Mouse (Mus musculus): ENCODE measurements around the gene Lamp2. TPM values are rescaled to one million over a fixed set of nuclear protein-coding genes. Genes with fewer than 3 reads are reported as not detected.
"Not testable (repeated sequence)": the region's sequence is repeated elsewhere in the genome, so short reads cannot be mapped to it uniquely, and the experiment has no call there.

Lamp2 gene
- polyA plus RNA-seq (2015; fragmentation: Nextera tagmentation; extraction: Ambion mirVana), result 182 and 184 TPM in 2 replicates

- Histone ChIP-seq H3K9me3 (replicated peaks; ENCODE audit: control insufficient read depth, low read length) (no peaks in the 10 kb centered on the region), H3K36me3 (ENCODE audit: control insufficient read depth, insufficient read depth, low read length) (no peaks in the 10 kb centered on the region), H3K4me3 (replicated peaks; ENCODE audit: low read length) (peak within 1 kb of the TSS; percentile 63), H3K4me1 (ENCODE audit: control insufficient read depth, insufficient read depth, low read length) (peaks cover 2% of the 10 kb centered on the region; the same call in 1 of the 2 replicates), H3K27ac (ENCODE audit: low read length) (peak within 1 kb of the TSS; percentile 84), H3K9ac (ENCODE audit: low read length) (peak within 1 kb of the TSS; percentile 81), H3K4me2 (ENCODE audit: low read depth, low read length) (peak within 1 kb of the TSS; percentile 55), H3K27me3 (ENCODE audit: control insufficient read depth, insufficient read depth, low read length) (no peaks in the 10 kb centered on the region)
- ATAC-seq (ENCODE audit: insufficient read depth, low FRiP score), result peak; percentile 96
- 13% methylated on average over 43 of the region's 47 CpGs for WGBS
Observed at GRCm38 (mm10) chrX:38455890-38456634, at the start of gene Lamp2. Gene Lamp2, minus strand, starts transcription at chrX:38456454.

- no peaks in the 10 kb centered on the region for H3K9me3 ChIP-seq (replicated peaks; ENCODE audit: control insufficient read depth, low read length)
- H3K36me3 ChIP-seq (ENCODE audit: control insufficient read depth, insufficient read depth, low read length), result no peaks in the 10 kb centered on the region
- no peak overlapping the region for H3K27ac ChIP-seq (ENCODE audit: low read length)
- no peak overlapping the region for H3K4me2 ChIP-seq (ENCODE audit: low read depth, low read length)
- H3K4me1 ChIP-seq (ENCODE audit: control insufficient read depth, insufficient read depth, low read length), result no peaks in the 10 kb centered on the region
- no peak overlapping the region for H3K9ac ChIP-seq (ENCODE audit: low read length)
- ATAC-seq (ENCODE audit: insufficient read depth, low FRiP score), result no peak
- H3K27me3 ChIP-seq (ENCODE audit: control insufficient read depth, insufficient read depth, low read length), result no peaks in the 10 kb centered on the region
- WGBS, result 79% methylated on average over 14 of the region's 14 CpGs
- no peak overlapping the region for H3K4me3 ChIP-seq (replicated peaks; ENCODE audit: low read length)
Observed at GRCm38 (mm10) chrX:38504846-38505245, 48.6 kb upstream of the Lamp2 start.

- not testable (repeated sequence) for ATAC-seq (ENCODE audit: insufficient read depth, low FRiP score); H3K4me3 ChIP-seq (replicated peaks; ENCODE audit: low read length); H3K9ac ChIP-seq (ENCODE audit: low read length); H3K9me3 ChIP-seq (replicated peaks; ENCODE audit: control insufficient read depth, low read length); H3K4me1 ChIP-seq (ENCODE audit: control insufficient read depth, insufficient read depth, low read length); H3K36me3 ChIP-seq (ENCODE audit: control insufficient read depth, insufficient read depth, low read length); H3K27me3 ChIP-seq (ENCODE audit: control insufficient read depth, insufficient read depth, low read length); H3K4me2 ChIP-seq (ENCODE audit: low read depth, low read length); H3K27ac ChIP-seq (ENCODE audit: low read length)
- 59% methylated on average over 5 of the region's 5 CpGs for WGBS
Observed at GRCm38 (mm10) chrX:38502182-38502581, 45.9 kb upstream of the Lamp2 start.

- H3K4me1 ChIP-seq (ENCODE audit: control insufficient read depth, insufficient read depth, low read length); H3K27me3 ChIP-seq (ENCODE audit: control insufficient read depth, insufficient read depth, low read length); H3K4me3 ChIP-seq (replicated peaks; ENCODE audit: low read length); H3K9ac ChIP-seq (ENCODE audit: low read length); H3K9me3 ChIP-seq (replicated peaks; ENCODE audit: control insufficient read depth, low read length); H3K36me3 ChIP-seq (ENCODE audit: control insufficient read depth, insufficient read depth, low read length); H3K27ac ChIP-seq (ENCODE audit: low read length); ATAC-seq (ENCODE audit: insufficient read depth, low FRiP score): not testable (repeated sequence)
- 23% methylated on average over 20 of the region's 20 CpGs for WGBS
- peak overlapping the region; percentile 34 for H3K4me2 ChIP-seq (ENCODE audit: low read depth, low read length)
Observed at GRCm38 (mm10) chrX:38485464-38485863, 29.2 kb upstream of the Lamp2 start.

- no peaks in the 10 kb centered on the region for H3K36me3 ChIP-seq (ENCODE audit: control insufficient read depth, insufficient read depth, low read length)
- no peak for ATAC-seq (ENCODE audit: insufficient read depth, low FRiP score)
- no peak overlapping the region for H3K4me2 ChIP-seq (ENCODE audit: low read depth, low read length)
- WGBS, result 52% methylated on average over 1 of the region's 1 CpGs
- no peak overlapping the region for H3K27ac ChIP-seq (ENCODE audit: low read length)
- no peaks in the 10 kb centered on the region for H3K27me3 ChIP-seq (ENCODE audit: control insufficient read depth, insufficient read depth, low read length)
- H3K4me3 ChIP-seq (replicated peaks; ENCODE audit: low read length), result no peak overlapping the region
- H3K4me1 ChIP-seq (ENCODE audit: control insufficient read depth, insufficient read depth, low read length), result no peaks in the 10 kb centered on the region; the same call in 1 of the 2 replicates
- no peak overlapping the region for H3K9ac ChIP-seq (ENCODE audit: low read length)
- no peaks in the 10 kb centered on the region for H3K9me3 ChIP-seq (replicated peaks; ENCODE audit: control insufficient read depth, low read length)
Observed at GRCm38 (mm10) chrX:38478583-38478982, 22.3 kb upstream of the Lamp2 start.

- peak overlapping the region; percentile 71 for H3K9ac ChIP-seq (ENCODE audit: low read length)
- peak overlapping the region; percentile 48 for H3K4me2 ChIP-seq (ENCODE audit: low read depth, low read length)
- peak overlapping the region; percentile 46 for H3K4me3 ChIP-seq (replicated peaks; ENCODE audit: low read length)
- no peaks in the 10 kb centered on the region for H3K9me3 ChIP-seq (replicated peaks; ENCODE audit: control insufficient read depth, low read length)
- H3K36me3 ChIP-seq (ENCODE audit: control insufficient read depth, insufficient read depth, low read length), result no peaks in the 10 kb centered on the region
- no peaks in the 10 kb centered on the region; the same call in 1 of the 2 replicates for H3K4me1 ChIP-seq (ENCODE audit: control insufficient read depth, insufficient read depth, low read length)
- peak; percentile 99 for ATAC-seq (ENCODE audit: insufficient read depth, low FRiP score)
- peak overlapping the region; percentile 95 for H3K27ac ChIP-seq (ENCODE audit: low read length)
- WGBS, result 11% methylated on average over 32 of the region's 32 CpGs
- H3K27me3 ChIP-seq (ENCODE audit: control insufficient read depth, insufficient read depth, low read length), result no peaks in the 10 kb centered on the region
Observed at GRCm38 (mm10) chrX:38473537-38474299, 17.5 kb upstream of the Lamp2 start.

GRCm38 (mm10) chrX:38473164-38473536 lies 16.9 kb upstream of the Lamp2 start:
- peak; percentile 45; the same call in 1 of the 2 replicates for ATAC-seq (ENCODE audit: insufficient read depth, low FRiP score)
- Histone ChIP-seq H3K36me3 (ENCODE audit: control insufficient read depth, insufficient read depth, low read length) (no peaks in the 10 kb centered on the region), H3K4me2 (ENCODE audit: low read depth, low read length) (peak overlapping the region; percentile 48), H3K9me3 (replicated peaks; ENCODE audit: control insufficient read depth, low read length) (no peaks in the 10 kb centered on the region), H3K4me1 (ENCODE audit: control insufficient read depth, insufficient read depth, low read length) (no peaks in the 10 kb centered on the region; the same call in 1 of the 2 replicates), H3K27ac (ENCODE audit: low read length) (peak overlapping the region; percentile 41; the same call in 1 of the 2 replicates), H3K4me3 (replicated peaks; ENCODE audit: low read length) (peak overlapping the region; percentile 46), H3K27me3 (ENCODE audit: control insufficient read depth, insufficient read depth, low read length) (no peaks in the 10 kb centered on the region), H3K9ac (ENCODE audit: low read length) (no peak overlapping the region)
- WGBS, result 16% methylated on average over 10 of the region's 10 CpGs

- Histone ChIP-seq H3K27me3 (ENCODE audit: control insufficient read depth, insufficient read depth, low read length) (no peaks in the 10 kb centered on the region), H3K4me3 (replicated peaks; ENCODE audit: low read length) (no peak overlapping the region), H3K9ac (ENCODE audit: low read length) (no peak overlapping the region), H3K9me3 (replicated peaks; ENCODE audit: control insufficient read depth, low read length) (no peaks in the 10 kb centered on the region), H3K4me1 (ENCODE audit: control insufficient read depth, insufficient read depth, low read length) (no peaks in the 10 kb centered on the region), H3K36me3 (ENCODE audit: control insufficient read depth, insufficient read depth, low read length) (no peaks in the 10 kb centered on the region), H3K27ac (ENCODE audit: low read length) (no peak overlapping the region), H3K4me2 (ENCODE audit: low read depth, low read length) (no peak overlapping the region)
- no peak for ATAC-seq (ENCODE audit: insufficient read depth, low FRiP score)
Observed at GRCm38 (mm10) chrX:38466236-38466635, 10.0 kb upstream of the Lamp2 start.

GRCm38 (mm10) chrX:38463160-38463559 lies 6.9 kb upstream of the Lamp2 start:
- no peaks in the 10 kb centered on the region for H3K4me1 ChIP-seq (ENCODE audit: control insufficient read depth, insufficient read depth, low read length)
- no peak overlapping the region for H3K4me3 ChIP-seq (replicated peaks; ENCODE audit: low read length)
- no peaks in the 10 kb centered on the region for H3K36me3 ChIP-seq (ENCODE audit: control insufficient read depth, insufficient read depth, low read length)
- WGBS, result 81% methylated on average over 2 of the region's 2 CpGs
- no peak overlapping the region for H3K27ac ChIP-seq (ENCODE audit: low read length)
- H3K9me3 ChIP-seq (replicated peaks; ENCODE audit: control insufficient read depth, low read length), result no peaks in the 10 kb centered on the region
- ATAC-seq (ENCODE audit: insufficient read depth, low FRiP score), result no peak
- no peak overlapping the region for H3K4me2 ChIP-seq (ENCODE audit: low read depth, low read length)
- no peak overlapping the region for H3K9ac ChIP-seq (ENCODE audit: low read length)
- no peaks in the 10 kb centered on the region for H3K27me3 ChIP-seq (ENCODE audit: control insufficient read depth, insufficient read depth, low read length)

Measured in stomach, embryonic 16.5 days (tissue).